Mouse (Mus musculus): ENCODE measurements around the gene Sfn. TPM values are rescaled to one million over a fixed set of nuclear protein-coding genes. Genes with fewer than 3 reads are reported as not detected.

Sfn gene
- total RNA-seq, 2 experiments from 2014 or later = 3.1 to 4.3 TPM

DNA sequence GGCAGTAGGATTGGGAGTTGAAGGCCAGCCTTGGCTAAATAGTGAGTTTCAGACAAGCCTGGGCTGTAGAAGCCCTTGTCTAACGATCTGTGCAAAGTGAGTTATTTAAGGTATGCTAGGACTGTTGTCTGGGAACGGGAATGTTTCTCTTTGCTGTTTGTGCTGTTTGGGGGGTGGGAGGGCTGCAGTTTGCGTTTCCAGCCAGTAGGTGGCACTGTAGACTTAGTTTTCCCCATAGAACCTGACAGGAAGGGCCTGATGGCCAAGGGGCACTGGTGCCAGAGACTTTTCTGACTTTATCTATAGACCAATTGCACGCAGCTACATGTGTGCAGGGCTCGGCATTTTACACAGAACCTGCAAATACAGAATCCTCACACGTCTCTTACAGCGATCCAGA, 9.4 kb downstream of the Sfn start:
- ATAC-seq (replicated peaks; ENCODE audit: poor library complexity, severe bottlenecking) = peak; percentile 80

DNA sequence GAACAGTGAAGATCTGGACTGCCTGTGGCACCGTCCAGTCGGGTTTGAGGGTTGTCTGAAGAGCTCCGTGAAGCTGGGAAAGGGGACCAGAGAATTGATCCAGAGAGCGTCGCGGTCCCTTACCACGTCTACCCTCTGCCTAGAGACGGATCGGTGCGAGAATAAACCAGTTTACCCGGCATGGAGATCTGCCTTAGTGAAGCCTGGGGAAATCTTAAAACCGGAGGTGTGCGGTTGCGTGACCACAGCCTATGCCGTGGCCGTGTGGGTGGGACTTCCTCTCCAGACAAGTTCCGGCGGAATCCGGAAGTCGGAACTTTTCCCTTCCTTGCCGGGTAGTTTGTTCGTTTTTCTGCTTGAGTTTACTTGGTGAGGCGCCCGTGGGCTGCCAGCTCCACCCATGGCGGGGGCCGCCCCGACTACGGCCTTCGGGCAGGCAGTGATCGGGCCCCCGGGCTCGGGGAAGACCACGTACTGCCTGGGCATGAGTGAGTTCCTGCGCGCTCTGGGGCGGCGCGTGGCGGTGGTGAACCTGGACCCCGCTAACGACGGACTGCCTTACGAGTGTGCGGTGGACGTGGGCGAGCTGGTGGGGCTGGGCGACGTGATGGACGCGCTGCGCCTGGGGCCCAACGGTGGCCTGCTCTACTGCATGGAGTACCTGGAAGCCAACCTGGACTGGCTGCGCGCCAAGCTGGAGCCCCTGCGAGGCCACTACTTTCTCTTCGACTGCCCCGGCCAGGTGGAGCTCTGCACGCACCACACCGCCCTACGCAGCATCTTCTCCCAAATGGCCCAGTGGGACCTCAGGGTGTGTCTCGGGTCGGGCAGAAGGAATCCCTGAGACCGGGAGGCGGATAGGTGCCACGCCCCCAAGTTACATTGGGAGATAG, 17.7 kb downstream of the Sfn start, which contains the start of gene Gpn2:
TSS of gene Gpn2 (plus strand) at position 304 of the 893 bp plus-strand sequence.
- ATAC-seq (replicated peaks; ENCODE audit: poor library complexity, severe bottlenecking) = peak; percentile 80

DNA sequence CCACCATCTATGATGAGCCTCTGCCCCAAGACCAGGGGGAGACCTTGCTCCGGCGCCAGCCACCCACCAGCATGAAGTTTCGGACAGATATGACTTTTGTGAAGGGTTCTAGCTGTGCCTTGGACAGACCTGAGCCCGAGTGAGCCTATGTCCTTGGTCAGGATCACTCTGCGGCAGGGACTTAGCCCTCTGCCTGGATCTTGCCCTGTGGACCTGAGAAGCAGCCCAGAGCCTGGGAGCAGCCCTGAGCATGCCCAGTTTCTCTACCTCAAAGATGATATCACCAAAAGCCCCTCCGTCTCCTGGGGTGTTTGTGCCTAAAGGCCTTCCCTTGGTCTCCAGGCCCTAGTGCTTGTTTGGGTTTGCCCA, 18.3 kb downstream of the Sfn start:
- ATAC-seq (replicated peaks; ENCODE audit: poor library complexity, severe bottlenecking) = no peak

GRCm38 (mm10) chr4:133577983-133578382, 24.0 kb downstream of the Sfn start:
- ATAC-seq (replicated peaks; ENCODE audit: poor library complexity, severe bottlenecking) = no peak

DNA sequence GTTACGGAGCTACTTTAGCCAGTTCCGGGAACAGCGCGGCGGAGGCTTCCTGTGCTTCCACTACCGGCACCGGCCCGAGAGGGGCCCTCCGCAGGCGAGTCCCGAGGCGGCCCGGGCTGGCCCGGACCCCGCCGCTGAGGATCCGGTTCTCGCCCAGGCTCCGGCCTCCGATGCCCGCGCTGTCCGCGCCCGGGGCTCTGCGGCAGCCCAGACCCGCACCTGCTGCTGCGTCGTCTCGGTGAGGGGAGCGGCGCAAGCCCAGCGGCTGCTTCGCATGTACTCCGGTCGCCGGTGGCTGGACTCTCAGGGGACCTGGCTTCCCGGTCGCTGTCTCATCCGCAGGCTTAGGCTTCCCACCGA, 27.1 kb downstream of the Sfn start:
- ATAC-seq (replicated peaks; ENCODE audit: poor library complexity, severe bottlenecking) = no peak

DNA sequence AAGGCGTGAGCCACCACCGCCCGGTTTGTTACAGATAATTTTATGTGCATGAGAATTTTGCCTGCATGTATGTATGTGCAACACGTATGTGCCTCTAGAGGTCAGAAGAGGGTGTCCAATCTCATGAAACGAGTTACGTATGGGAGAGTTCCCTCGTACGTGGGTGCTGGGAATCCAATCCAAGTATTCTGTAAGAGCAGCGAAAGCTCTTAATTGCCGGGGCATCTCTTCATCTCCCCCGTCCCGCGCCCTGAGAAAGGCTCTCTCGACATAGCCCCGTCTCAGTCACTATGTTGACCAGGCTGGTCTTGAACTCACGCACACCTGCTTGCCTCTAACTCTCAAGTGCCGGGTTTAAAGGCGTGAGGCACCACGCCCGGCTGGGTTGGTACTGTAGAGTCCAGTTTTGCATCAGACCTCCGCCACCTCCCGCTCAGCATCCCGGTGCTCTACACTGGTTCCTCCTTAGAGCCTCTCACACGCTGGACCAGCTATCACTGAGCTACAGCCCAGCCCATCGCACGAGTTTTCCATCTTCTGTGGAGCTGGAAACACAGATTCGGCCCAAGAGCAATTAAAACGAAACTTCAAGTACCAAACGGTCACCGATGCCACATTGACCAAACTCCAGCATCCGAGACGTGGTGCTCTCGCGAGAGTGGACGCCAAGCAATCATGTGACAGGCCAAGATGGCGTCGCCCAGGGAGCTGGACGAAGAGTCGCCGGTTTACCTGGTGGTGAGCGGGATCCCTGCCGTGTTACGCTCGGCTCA, 27.7 kb downstream of the Sfn start, which contains the start of gene Gpatch3:
TSS of gene Gpatch3 (plus strand) at position 676 of the 773 bp plus-strand sequence.
- peak; percentile 96 for ATAC-seq (replicated peaks; ENCODE audit: poor library complexity, severe bottlenecking)

GRCm38 (mm10) chr4:133570066-133570466, 31.9 kb downstream of the Sfn start:
- ATAC-seq (replicated peaks; ENCODE audit: poor library complexity, severe bottlenecking) = no peak

- ATAC-seq (replicated peaks; ENCODE audit: poor library complexity, severe bottlenecking) = no peak
Measured at GRCm38 (mm10) chr4:133569291-133570065, 32.5 kb downstream of the Sfn start.

- no peak for ATAC-seq (replicated peaks; ENCODE audit: poor library complexity, severe bottlenecking)
Measured at GRCm38 (mm10) chr4:133567251-133567650, 34.7 kb downstream of the Sfn start.

GRCm38 (mm10) chr4:133563123-133563571, 38.8 kb downstream of the Sfn start:
- ATAC-seq (replicated peaks; ENCODE audit: poor library complexity, severe bottlenecking) = peak; percentile 87

DNA sequence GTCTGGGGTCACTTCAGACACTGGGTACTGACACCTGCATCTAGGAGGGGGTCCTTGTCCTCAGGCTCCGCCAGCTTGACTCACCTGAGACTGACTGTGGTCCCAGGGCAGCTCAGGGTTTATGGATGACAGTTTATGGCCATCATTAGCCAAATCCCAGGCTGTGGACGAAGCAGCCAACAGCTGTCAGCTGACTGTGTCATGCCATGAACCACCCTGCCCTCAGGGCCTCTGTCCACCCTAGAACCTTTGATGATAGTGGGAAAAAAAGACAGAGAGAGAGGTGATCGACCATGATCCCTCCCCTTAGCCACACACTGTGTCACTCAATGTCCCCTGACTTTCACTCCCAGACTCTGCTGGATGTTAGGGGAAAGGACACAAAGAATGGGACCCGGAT, 40.3 kb downstream of the Sfn start:
- no peak for ATAC-seq (replicated peaks; ENCODE audit: poor library complexity, severe bottlenecking)

DNA sequence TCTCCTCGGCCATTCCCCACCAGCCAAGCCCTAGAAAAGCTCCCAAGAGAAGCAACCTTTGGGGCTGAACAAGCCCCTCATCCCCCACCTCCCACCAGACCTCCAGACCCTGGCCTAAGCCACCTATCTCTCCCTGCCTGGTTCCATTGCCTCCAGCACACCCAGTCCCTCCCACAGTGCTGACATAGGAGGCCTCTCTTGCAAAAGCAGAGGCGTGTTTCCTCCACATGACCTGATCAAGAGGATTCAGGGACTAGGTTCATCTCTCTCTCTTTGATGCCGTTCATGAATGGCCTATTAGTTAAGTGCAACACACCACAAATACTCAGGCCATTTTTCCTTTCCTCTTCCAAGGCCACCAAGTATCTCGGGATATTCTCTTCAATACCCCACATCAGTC, 42.1 kb downstream of the Sfn start:
- no peak for ATAC-seq (replicated peaks; ENCODE audit: poor library complexity, severe bottlenecking)

GRCm38 (mm10) chr4:133557041-133557717, 44.8 kb downstream of the Sfn start:
- ATAC-seq (replicated peaks; ENCODE audit: poor library complexity, severe bottlenecking) = no peak

- peak; percentile 36; the same call in 1 of the 2 replicates for ATAC-seq (replicated peaks; ENCODE audit: poor library complexity, severe bottlenecking)
Measured at GRCm38 (mm10) chr4:133553448-133554330, 48.3 kb downstream of the Sfn start.

- peak; percentile 93 for ATAC-seq (replicated peaks; ENCODE audit: poor library complexity, severe bottlenecking)
Measured at GRCm38 (mm10) chr4:133552768-133553447, 49.1 kb downstream of the Sfn start, which contains the start of gene Nr0b2. Nr0b2 (plus strand) TSS chr4:133553376.

GRCm38 (mm10) chr4:133552029-133552428, 49.9 kb downstream of the Sfn start:
- ATAC-seq (replicated peaks; ENCODE audit: poor library complexity, severe bottlenecking) = no peak
